ENCODE assay signal across 15 mouse cellular contexts in the genomic region with DNA sequence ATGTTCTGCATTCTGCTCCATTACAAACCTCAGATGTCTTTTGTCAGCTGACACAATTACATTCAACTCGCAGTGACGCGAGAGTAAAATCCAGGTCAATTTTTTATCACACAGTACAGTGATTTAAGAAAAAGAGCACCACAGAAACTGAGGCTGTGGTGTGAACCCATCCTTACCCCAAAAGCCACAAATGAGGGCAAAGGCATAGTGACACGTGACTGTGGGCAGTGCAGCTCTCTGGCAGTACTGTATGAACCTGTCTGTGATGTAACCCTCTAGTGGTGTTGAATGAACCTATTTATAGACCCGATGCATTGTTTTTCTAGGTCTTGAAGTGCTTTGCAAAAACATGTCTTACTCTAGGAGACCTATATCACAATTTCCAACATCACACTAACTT. TPM values are rescaled to one million over a fixed set of nuclear protein-coding genes. Genes with fewer than 3 reads are reported as not detected.
A peak's percentile ranks its signal among the peaks of the same experiment; 100 is the strongest.
DNase-seq lines count a peak whose midpoint lies in the region; ATAC-seq lines count a peak whose summit lies in the region.
"Had no signal": no experiment of that assay in that cellular context is flagged by ENCODE, and none has a peak within 500 bp of the region (broad histone marks: within the 10 kb centered on the region; RNA-seq: fewer than 3 reads in every experiment).

No protein-coding gene starts in this region.

- H3K4me2 ChIP-seq in heart, embryonic 16.5 days (ENCODE audit: low read depth, low read length) = no peak overlapping the region
- no peak overlapping the region for H3K4me2 ChIP-seq in kidney, embryonic 15.5 days
- H3K4me2 ChIP-seq: hindbrain, embryonic 13.5 days had no signal

- H3K9ac ChIP-seq in heart, embryonic 16.5 days (ENCODE audit: low read length) = no peak overlapping the region
- H3K9ac ChIP-seq in kidney, embryonic 15.5 days = no peak overlapping the region
- H3K9ac ChIP-seq: hindbrain, embryonic 13.5 days; liver, embryonic 14.5 days had no signal

- no peaks in the 10 kb centered on the region for H3K9me3 ChIP-seq in heart, embryonic 16.5 days (replicated peaks; ENCODE audit: control insufficient read depth, low read length)
- H3K9me3 ChIP-seq in kidney, embryonic 15.5 days (replicated peaks) = no peaks in the 10 kb centered on the region
- H3K9me3 ChIP-seq: hindbrain, embryonic 13.5 days; megakaryocyte, embryonic 14.5 days had no signal

- 60% methylated on average over 5 of the region's 5 CpGs for WGBS in heart, embryonic 16.5 days
- 85% methylated on average over 5 of the region's 5 CpGs for WGBS in kidney, embryonic 15.5 days

- H3K27ac ChIP-seq in heart, embryonic 16.5 days (ENCODE audit: low read length) = peak overlapping the region; percentile 16; the same call in 1 of the 2 replicates
- no peak overlapping the region for H3K27ac ChIP-seq in kidney, embryonic 15.5 days
- H3K27ac ChIP-seq: hindbrain, embryonic 13.5 days; liver, embryonic 14.5 days had no signal

- intact Hi-C loops in gastrocnemius, postnatal 14 days (cut with DNase I; ENCODE audit: low total_unique reads) = no loop called here

- no peak overlapping the region for H3K4me3 ChIP-seq in heart, embryonic 16.5 days (ENCODE audit: low read length)
- no peak overlapping the region for H3K4me3 ChIP-seq in kidney, embryonic 15.5 days (replicated peaks)
- H3K4me3 ChIP-seq: hindbrain, embryonic 13.5 days; megakaryocyte, embryonic 14.5 days had no signal

- H3K27me3 ChIP-seq in heart, embryonic 16.5 days (ENCODE audit: control insufficient read depth, insufficient read depth, low read length) = no peaks in the 10 kb centered on the region
- no peaks in the 10 kb centered on the region for H3K27me3 ChIP-seq in kidney, embryonic 15.5 days
- H3K27me3 ChIP-seq: hindbrain, embryonic 13.5 days; megakaryocyte, embryonic 14.5 days had no signal

- H3K36me3 ChIP-seq in heart, embryonic 16.5 days (ENCODE audit: control insufficient read depth, insufficient read depth) = peaks cover 35% of the 10 kb centered on the region
- H3K36me3 ChIP-seq in kidney, embryonic 15.5 days = peaks cover 70% of the 10 kb centered on the region

- DNase-seq in 416B (ENCODE audit: low read depth) = peak; percentile 59
- peak; percentile 86 for DNase-seq in CD4-positive helper T cell, adult 2 months (ENCODE audit: low read depth, low spot score)
- DNase-seq in layer of hippocampus, adult 8-10 months (ENCODE audit: low spot score in 2 of 2) = no peak
- DNase-seq in gastrocnemius, postnatal 14 days = no peak
- DNase-seq: adrenal gland, adult 2 months; cerebellum, adult 2 months; gastrocnemius, postnatal 36 days; kidney, adult 18-20 months had no signal

- peak; percentile 60; the same call in 1 of the 2 replicates for ATAC-seq in heart, embryonic 16.5 days (replicated peaks; ENCODE audit: extremely low read depth, insufficient read depth, low FRiP score)
- ATAC-seq in neutrophil, adult 5-6 weeks (ENCODE audit: extremely low read depth, insufficient number of reproducible peaks, low FRiP score, poor library complexity, severe bottlenecking) = peak; percentile 24; the same call in 1 of the 2 replicates
- ATAC-seq in kidney, embryonic 15.5 days (replicated peaks; ENCODE audit: low FRiP score) = no peak
- ATAC-seq: lung, postnatal 0 days had no signal

- H3K4me1 ChIP-seq in heart, embryonic 16.5 days (ENCODE audit: control insufficient read depth, insufficient read depth, low read length) = peaks cover 7% of the 10 kb centered on the region
- H3K4me1 ChIP-seq in kidney, embryonic 15.5 days = no peaks in the 10 kb centered on the region
- H3K4me1 ChIP-seq: hindbrain, embryonic 13.5 days had no signal

RNA-seq across cellular contexts. Expression of a gene that starts 8.5 kb away (rescaled TPM):
- 66.3 and 75.8 TPM in 2 replicates for polyA plus RNA-seq in heart, embryonic 16.5 days (2015; fragmentation: Nextera tagmentation; extraction: Ambion mirVana)
- total RNA-seq in neutrophil, adult 5-6 weeks (2017) = 9.8 and 20.6 TPM in 2 replicates
- 10 to 100 TPM; 15.7 to 20.1 (median 19.6) TPM for total RNA-seq in layer of hippocampus, adult 8-10 months (2022)
- total RNA-seq in gastrocnemius, postnatal 14 days (2021) = 10 to 100 TPM; 12.2 to 12.8 TPM
- polyA plus RNA-seq in kidney, embryonic 15.5 days (2015; fragmentation: Nextera tagmentation; extraction: Ambion mirVana) = 90.1 and 90.4 TPM in 2 replicates

Comparison
In these comparisons a context has a peak if more than half of its experiments do, and no peak if none do; other contexts are left out.
1. DNase-seq: peak in 416B (single experiment) and CD4-positive helper T cell, adult 2 months (single experiment); none in layer of hippocampus, adult 8-10 months (0 of 2) and gastrocnemius, postnatal 14 days (single experiment).